Mouse (Mus musculus): ENCODE data around the gene Polg.

DNA sequence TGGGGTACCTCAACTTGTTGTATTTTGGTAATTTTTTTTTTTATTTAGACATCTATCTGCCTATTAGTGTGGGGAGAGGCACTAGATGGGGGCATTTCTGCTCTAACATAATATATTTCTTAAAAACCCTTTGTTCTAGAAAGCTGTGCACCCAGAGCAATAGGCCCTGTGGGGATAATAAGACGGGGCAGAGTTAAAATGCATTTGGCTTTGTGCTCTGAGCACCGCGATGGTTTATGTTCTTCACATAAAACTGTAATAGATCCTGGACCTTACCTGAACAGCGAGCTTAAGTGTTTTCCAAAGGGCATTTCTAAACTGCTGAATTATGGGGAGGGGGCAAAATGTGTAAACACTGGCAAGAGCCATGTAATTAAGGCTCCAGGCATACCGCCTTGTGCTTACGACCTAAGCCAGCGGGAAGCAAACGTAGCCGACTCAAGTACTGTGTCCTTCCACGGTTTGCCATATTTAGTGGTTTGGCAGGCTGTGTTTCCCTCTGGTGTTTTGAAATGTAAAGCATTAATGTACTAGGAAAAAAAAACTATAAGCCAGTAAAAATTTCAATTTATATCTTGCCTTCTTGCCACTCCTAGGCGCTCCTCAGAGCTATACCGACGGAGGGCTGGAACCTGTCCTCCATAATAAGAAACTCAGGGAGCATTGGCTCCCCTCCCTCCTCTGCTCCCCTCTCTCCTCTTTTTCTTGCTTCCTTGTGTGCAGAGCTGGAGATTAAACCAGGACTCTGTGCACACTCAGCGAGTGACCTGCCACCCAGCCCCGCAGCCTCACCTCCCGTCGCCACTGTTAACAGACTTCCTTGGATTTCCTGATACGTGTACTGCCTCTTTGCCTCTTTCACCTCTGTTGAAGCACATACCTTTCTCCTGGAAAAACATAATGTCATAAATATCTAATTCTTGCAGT is 51.5 kb downstream of the Polg start:
- TF ChIP-seq EP300 (IDR thresholded peaks at IDR 0.05; ENCODE audit: low read depth), result no peak
- TF ChIP-seq CTCF (IDR thresholded peaks at IDR 0.05; ENCODE audit: low read depth), result no peak

Measured in liver, postnatal 0 days (tissue).